Mouse (Mus musculus): ENCODE results near the gene Oas1h.
"Not testable (repeated sequence)": the region's sequence is repeated elsewhere in the genome, so short reads cannot be mapped to it uniquely, and the experiment has no call there.

Oas1h gene

DNA sequence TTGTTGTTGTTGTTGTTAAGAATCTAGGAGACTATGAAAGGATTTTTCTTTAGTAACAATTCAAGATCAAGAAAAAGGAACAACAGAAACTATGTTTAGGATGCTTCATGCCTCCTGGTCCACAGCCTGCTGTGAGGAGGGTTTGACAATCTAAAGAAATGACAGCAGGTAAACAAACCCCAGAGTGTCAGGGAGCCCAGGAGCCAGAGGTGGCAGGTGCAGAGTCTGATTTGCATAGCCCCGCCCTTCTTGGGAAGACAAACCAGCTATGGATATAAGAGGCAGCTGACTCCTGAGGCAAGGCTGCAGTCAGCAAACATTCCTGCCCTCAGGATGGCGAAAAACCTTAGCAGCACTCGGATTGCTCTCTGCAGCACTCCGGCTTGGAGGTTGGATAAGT, at the start of gene Oas1h:
TSS of gene Oas1h (plus strand) at position 301 of the 400 bp plus-strand sequence.
- DNase-seq = no peak

GRCm38 (mm10) chr5:120811951-120812819, 49.0 kb upstream of the Oas1h start, which contains the start of gene Oas1c:
Oas1c (minus strand) TSS chr5:120812514.
- peak; percentile 80 for DNase-seq

DNA sequence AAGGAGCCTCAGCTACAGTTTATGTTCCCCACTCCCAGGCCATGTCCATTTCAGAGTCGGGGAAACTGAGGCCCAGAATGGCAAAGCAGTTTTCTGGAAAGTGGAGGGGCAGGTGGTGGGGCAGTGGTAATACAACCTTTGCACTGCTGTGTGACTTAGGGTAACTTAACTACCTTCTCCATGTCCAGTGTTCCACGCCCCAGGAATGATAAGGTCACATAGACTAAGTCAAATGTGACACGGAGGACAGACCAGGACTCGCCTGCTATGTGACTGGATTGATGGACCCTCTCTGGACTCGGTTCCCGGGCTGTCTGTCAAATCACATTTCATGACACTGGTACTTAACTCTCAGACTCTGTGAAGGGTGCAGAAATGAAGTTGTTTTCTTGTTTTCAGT, 48.2 kb upstream of the Oas1h start:
- no peak for DNase-seq

DNA sequence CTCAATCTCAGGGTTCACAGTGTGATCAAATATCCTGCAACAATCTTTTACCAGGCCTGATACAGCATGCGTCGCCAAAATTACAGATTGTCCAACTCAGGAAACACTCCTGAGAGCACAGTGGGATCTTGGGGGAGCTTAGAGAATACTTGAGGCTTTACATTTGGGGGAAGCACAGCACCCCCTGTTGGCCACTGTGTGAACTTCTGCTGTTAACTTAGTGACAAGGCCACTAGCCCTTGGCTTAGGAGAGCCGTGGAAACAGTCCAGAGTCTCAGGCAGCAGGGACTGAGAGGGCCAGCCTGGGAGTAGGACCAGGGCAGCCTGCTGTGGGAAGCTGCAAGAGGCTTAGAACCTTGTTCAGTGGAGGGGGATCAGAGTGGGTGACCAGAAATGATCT, 45.3 kb upstream of the Oas1h start:
- DNase-seq = no peak

GRCm38 (mm10) chr5:120818999-120819398, 42.2 kb upstream of the Oas1h start:
- no peak for DNase-seq

GRCm38 (mm10) chr5:120831031-120831430, 30.2 kb upstream of the Oas1h start:
- no peak for DNase-seq

- no peak for DNase-seq
Observed at GRCm38 (mm10) chr5:120833335-120834280, 27.6 kb upstream of the Oas1h start.

DNA sequence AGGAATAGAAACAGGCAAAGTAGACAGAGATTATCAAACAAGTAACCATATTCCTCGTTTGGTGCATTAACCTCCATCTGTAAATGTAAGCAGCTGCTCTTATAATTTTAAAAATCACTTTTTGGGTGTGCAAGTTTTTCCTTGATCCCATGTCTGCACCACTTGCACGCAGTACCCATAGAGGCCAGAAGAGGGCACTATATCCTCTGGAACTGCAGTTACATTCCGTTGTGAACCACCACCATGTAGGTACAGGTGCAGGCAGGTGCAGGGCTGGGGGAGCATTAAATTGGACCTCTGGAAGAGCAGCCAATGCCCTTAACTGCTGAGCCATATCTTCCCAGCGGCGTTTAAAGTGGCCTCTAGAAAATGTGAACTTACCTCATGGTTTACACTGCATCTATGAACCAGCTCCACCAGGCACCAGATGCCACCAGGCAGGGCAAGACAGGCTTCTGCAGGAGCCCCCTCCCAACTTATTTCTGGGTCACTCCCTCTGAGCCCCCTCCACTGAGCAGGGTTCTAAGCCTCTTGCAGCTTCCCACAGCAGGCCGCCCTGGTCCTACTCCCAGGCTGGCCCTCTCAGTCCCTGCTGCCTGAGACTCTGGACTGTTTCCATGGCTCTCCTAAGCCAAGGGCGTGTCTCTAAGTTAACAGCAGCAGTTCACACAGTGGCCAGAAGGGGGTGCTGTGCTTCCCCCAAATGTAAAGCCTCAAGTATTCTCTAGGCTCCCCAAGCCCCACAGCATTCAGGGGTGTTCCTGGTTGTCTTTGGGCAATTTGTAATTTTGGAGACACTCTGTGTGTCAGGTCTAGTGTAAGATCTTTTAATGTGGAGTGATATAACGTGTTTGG, 24.3 kb upstream of the Oas1h start:
- peak; percentile 37 for DNase-seq

DNA sequence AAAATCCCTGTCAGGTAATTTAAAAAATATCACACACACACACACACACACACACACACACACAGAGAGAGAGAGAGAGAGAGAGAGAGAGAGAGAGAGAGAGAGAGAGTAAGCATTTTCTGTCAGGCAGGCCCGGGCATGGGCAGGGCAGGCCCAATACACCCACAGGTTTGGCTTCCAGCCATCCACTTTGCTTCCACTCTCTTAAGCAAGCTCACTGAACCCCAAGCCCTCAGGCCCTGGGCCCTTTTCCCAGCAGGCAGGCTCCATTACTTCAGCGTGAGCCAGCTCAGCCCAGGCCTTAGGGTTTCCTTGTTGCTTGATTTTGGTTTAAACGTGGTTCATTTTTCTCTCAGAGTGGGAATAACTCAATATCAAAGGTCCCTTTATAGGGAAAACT, 16.5 kb upstream of the Oas1h start:
- no peak for DNase-seq

GRCm38 (mm10) chr5:120847067-120847466, 14.2 kb upstream of the Oas1h start, which contains the start of gene Oas1f:
Oas1f (plus strand) TSS chr5:120847367.
- DNase-seq = no peak

DNA sequence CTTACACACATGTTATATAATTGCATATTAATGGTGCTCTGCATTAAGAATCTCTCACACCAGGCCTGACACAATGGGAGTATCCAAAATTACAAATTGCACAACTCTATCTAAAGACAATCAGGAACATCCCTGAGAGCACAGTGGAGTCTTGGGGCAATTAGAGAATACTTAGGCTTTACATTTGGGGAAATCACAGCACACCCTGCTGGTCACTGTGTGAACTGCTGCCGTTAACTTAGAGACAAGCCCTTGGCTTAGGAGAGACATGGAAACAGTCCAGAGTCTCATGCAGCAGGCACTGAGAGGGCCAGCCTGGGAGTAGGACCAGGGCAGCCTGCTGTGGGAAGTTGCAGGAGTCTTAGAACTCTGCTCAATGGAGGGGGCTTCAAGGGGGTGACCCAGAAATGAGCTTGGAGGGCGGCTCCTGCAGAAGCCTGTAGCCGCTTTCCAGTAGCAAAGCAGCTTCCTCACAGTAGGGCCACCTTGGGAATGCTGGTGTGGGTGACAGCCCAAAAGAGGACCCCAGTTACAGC, 11.6 kb upstream of the Oas1h start:
- DNase-seq = peak; percentile 17

- DNase-seq = no peak
Observed at GRCm38 (mm10) chr5:120859241-120859640, 2.0 kb upstream of the Oas1h start.

DNA sequence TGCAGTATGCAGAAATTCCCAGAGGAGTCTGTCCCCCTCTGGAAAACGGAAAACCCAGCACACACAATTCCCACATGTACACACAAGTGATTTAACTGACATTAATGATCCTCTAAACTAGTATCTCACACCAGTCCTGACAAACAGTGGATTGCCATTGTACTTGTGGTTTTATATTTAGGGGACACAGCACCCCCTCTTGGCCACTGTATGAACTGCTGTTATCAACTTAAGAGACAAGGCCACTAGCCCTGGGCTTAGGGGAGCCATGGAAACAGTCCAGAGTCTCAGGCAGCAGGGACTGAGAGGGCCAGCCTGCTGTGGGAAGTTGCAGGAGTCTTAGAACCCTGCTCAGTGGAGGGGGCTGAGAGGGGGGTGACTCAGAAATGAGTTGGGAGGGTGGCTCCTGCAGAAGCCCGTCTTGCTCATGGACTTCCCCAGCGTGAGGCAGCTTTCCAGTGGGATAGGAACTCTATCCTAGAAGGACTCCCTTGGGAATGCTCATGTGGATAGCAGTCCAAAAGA, 4.2 kb downstream of the Oas1h start:
- no peak for DNase-seq

DNA sequence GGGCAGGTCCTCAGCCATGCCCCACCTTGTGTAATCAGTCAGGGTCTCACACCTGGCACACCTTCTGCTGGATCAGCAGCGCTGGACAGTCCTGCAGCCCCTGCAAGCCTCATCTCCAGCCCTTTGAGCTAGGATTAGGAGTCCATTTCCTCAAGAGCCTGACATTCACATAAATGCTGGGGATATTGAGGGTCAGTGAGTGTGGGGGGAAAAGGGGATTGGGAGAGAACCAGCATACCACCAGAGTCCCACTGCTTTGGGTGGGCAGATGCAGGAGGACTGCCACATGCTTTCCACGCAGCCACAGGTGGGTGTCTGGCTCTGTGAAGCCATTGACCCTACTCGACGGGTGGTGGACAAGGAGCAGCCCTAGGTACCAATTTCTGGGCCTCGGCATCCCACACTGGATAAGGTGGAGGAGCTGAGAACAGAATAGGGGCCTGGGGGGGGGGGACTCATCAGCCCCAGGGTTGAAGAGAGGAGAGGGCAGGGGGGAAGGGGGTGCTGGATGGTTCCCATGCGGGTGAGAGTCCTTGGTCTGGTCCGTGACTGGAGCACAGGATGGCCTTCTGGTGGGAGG, 8.3 kb downstream of the Oas1h start:
- no peak for DNase-seq

GRCm38 (mm10) chr5:120870081-120870480, 8.9 kb downstream of the Oas1h start:
- no peak for DNase-seq

GRCm38 (mm10) chr5:120870782-120871181, 9.6 kb downstream of the Oas1h start:
- no peak for DNase-seq

DNA sequence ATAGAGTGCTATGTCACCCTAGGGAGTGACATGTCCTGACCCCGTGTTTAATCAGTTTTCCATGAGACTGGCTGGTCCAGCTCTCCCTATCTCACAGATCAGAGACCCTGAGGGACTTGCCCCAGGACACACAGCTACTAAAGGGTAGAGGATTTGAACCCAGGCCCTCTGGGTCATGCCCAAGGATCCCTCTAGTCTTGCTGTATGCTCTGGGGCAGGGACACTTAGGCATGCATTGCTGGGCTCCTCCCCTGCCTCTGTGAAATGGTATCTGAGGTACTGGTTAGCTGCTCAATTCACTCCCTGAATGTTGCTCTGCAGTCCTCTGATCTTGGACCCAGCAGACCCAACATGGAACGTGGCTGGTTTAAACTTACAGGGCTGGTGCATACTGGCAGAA, 10.2 kb downstream of the Oas1h start:
- no peak for DNase-seq

GRCm38 (mm10) chr5:120876839-120877238, 15.6 kb downstream of the Oas1h start:
- DNase-seq = not testable (repeated sequence)

DNA sequence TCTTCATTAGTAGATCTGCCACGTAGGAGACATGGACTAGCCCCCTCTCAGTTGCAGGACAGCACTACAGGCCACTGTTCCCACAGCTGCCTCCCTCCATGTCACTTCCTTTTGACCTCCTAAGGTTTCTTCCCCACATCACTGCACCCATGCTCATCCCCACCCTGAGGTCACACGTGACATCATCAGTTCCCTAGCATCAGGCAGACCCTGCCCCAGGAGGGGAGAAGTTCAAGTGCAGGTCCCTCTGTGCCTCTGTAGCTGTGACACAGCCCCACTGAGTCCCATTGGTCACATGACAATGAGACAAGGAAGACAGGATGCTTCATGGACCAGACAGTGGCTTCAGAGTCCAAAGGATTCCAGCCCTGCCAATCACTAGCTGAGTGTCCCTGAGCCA, 16.2 kb downstream of the Oas1h start:
- DNase-seq = not testable (repeated sequence)

DNA sequence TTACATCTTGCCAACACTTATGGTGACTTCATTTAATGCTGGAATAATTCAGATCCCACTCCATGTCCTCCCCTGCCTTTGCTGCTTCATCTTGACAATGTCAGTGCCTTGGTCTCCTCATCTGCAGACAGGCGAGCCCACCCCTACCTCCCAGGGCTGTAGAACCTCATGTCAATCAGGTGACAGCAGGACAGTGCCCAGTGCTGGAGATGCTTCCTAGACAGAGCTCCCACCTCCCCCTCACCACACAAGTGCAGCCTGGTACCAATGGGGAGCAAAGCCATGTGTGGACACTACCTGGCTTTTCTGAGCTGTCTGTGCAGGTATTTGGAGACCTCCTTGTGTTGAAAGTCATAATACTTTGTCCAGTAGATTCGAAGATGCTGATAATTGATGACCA, 17.6 kb downstream of the Oas1h start:
- not testable (repeated sequence) for DNase-seq

DNA sequence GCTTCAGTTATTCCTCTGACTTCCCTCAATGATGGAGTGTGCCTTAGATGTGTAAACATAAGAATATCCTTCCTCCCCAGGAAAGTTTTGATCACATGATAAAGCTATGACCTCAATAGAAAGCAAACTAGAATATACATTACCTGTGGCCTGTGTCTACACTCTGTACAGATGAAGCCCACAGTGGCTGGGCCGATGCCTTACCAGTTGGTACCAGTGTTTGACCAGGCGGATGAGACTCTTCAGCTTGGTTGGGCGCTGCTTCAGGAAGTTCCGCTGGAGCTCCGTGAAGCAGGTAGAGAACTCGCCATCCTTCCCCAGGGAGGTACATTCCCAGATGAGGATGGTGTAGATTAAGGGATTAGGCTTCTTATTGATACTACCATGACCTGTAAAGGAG, 20.5 kb downstream of the Oas1h start:
- DNase-seq = not testable (repeated sequence)

- not testable (repeated sequence) for DNase-seq
Observed at GRCm38 (mm10) chr5:120887413-120887812, 26.2 kb downstream of the Oas1h start, which contains the start of gene Oas1g. Oas1g (minus strand) TSS chr5:120887613.

Data from liver (tissue).